Mouse (Mus musculus): ENCODE data around the gene Nmnat1.

- TF ChIP-seq CTCF (IDR thresholded peaks at IDR 0.05; ENCODE audit: low read depth) (no peak), EP300 (IDR thresholded peaks at IDR 0.05; ENCODE audit: low read depth) (no peak)
Observed at GRCm38 (mm10) chr4:149444465-149444864, 40.5 kb downstream of the Nmnat1 start.

Data from liver, postnatal 0 days (tissue).